Mouse (Mus musculus) hindbrain, postnatal 0 days (tissue): ENCODE data around the gene Npvf. TPM values are rescaled to one million over a fixed set of nuclear protein-coding genes. Genes with fewer than 3 reads are reported as not detected.

Source experiments
- ATAC-seq: fragments of 200-750 bp; cut with Nextera tagmentation; 2 replicates; pipeline ENCODE4 v1.8.0; 2017; ENCODE audit warnings: mild to moderate bottlenecking, moderate TSS enrichment, moderate library complexity
- DNase-seq: peaks from one replicate; pipeline ENCODE4 v3.0.0-alpha.2; 2015; ENCODE audit warnings: low spot score
- H3K27ac ChIP-seq: fragments of 300-500 bp; sonication (generic); 2 replicates; pipeline ENCODE4 v1.5.1; 2014; ENCODE audit warnings: mild to moderate bottlenecking
- H3K27me3 ChIP-seq: fragments of 300-500 bp; sonication (generic); 2 replicates; pipeline ENCODE4 v1.6.1; 2014; ENCODE audit warnings: low read length, mixed read lengths; ENCODE audit not compliant: insufficient read depth
- H3K36me3 ChIP-seq: fragments of 300-500 bp; sonication (generic); 2 replicates; pipeline ENCODE4 v1.6.1; 2014; ENCODE audit warnings: low read length, mixed read lengths; ENCODE audit not compliant: insufficient read depth
- H3K4me1 ChIP-seq: fragments of 300-500 bp; sonication (generic); 2 replicates; pipeline ENCODE4 v1.6.1; 2014; ENCODE audit warnings: antibody characterized with exemption, low read length, mixed read lengths; ENCODE audit not compliant: insufficient read depth
- H3K4me2 ChIP-seq: fragments of 300-500 bp; sonication (generic); 2 replicates; pipeline ENCODE4 v1.6.1; 2014; ENCODE audit warnings: low read depth, mild to moderate bottlenecking, low read length, moderate library complexity, mixed read lengths
- H3K4me3 ChIP-seq: fragments of 300-500 bp; sonication (generic); 2 replicates; pipeline ENCODE4 v1.5.1; 2014; ENCODE audit warnings: low read length
- H3K9ac ChIP-seq: fragments of 300-500 bp; sonication (generic); replicated peaks from 2 replicates; pipeline ENCODE4 v1.6.1; 2014; ENCODE audit warnings: mild to moderate bottlenecking, low read length, moderate library complexity, mixed read lengths
- H3K9me3 ChIP-seq: fragments of 300-500 bp; sonication (generic); 2 replicates; pipeline ENCODE4 v1.6.1; 2016; ENCODE audit warnings: low read length, mixed read lengths
- CTCF ChIP-seq: IDR thresholded peaks from 2 replicates; pipeline ENCODE4 v1.5.1; 2016; ENCODE audit warnings: antibody characterized with exemption, control low read depth, low read depth
- WGBS: fragments of 180-500 bp; shearing (Covaris S2); extraction: QIAGEN DNeasy Blood & Tissue Kit; methylation state at CpG from one replicate; pipeline ENCODE4 v1.1.7; 2014; 5-methylcytosine and 5-hydroxymethylcytosine counted together
- polyA plus RNA-seq: library from polyadenylated mRNA; unstranded; fragments of >200 nt; fragmentation: Nextera tagmentation; extraction: Ambion mirVana; gene quantifications from 2 replicates; pipeline ENCODE4 v1.2.1, GENCODE M21; 2015
- total RNA-seq: library from RNA; depleted of rRNA; stranded (reverse); fragments of >200 nt; gene quantifications from 2 replicates; pipeline ENCODE4 v1.2.3, GENCODE M21; 2014

The Npvf gene
- total and polyA plus RNA-seq, 2 experiments from 2014 or later: not detected

DNA sequence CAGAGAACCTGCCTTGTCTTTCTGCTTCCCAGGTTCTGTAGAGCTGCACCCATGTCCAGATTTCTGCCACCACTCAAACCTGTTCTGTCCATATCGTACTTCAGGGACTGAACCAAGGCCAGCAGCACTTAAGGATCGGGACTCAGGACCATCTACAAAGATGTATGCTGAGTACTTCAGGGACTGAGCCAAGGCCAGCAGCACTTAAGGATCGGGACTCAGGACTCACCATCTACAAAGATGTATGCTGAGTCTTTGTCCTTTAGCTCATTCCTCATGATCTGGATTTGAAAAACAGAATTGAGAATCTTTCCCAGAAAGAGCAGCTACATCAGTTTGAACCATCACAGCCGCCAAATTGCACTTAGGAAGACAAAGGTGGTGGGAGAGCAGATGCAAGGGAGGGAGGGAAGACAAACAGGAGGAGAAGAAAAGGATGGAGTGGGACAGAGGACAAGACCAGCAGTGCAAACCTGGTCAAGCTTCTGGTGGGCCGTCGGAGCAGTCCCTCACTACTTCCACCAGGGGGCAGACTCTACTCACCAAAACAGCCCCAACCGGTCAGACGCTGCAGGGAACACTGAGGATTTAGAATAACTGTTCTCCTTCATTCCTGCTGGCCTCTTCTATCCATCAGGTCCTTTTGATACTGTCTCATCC, 24.7 kb upstream of the Npvf start:
- no peak overlapping the region for H3K4me2 ChIP-seq
- 0 out of 2 replicates have a peak, but pooled peaks cover 11% of the 10 kb centered on the region for H3K4me1 ChIP-seq
- peak; percentile 88 for ATAC-seq
- H3K36me3 ChIP-seq: no peaks in the 10 kb centered on the region
- DNase-seq: peak; percentile 93
- H3K4me3 ChIP-seq: no peak overlapping the region
- H3K9ac ChIP-seq: no peak overlapping the region
- H3K9me3 ChIP-seq: no peaks in the 10 kb centered on the region
- no peaks in the 10 kb centered on the region for H3K27me3 ChIP-seq
- 30% methylated on average over 8 of the region's 8 CpGs for WGBS
- H3K27ac ChIP-seq: no peak overlapping the region
- TF ChIP-seq CTCF: peak; percentile 97

DNA sequence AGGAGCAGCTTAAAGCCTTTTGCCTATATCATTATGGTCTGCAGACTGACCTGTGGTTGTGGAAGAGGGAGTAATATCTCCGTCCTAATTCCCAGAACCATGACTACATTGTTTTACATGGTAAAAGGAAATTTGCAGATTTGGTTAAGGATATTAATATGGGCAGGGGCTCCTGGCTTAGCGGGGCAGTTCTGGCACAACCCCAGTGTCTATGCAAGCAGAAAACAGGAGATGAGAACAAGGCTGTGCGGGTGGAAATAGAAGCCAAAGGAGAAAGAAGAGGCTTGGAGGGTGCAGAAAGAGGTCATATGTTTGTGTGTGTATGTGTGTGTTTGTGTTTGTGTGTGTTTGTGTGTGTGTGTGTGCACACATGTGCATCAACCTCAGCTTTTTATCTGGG, 17.0 kb upstream of the Npvf start:
- Histone ChIP-seq H3K36me3 (no peaks in the 10 kb centered on the region), H3K9ac (no peak overlapping the region), H3K9me3 (no peaks in the 10 kb centered on the region), H3K4me2 (no peak overlapping the region), H3K4me1 (no peaks in the 10 kb centered on the region), H3K4me3 (no peak overlapping the region), H3K27me3 (no peaks in the 10 kb centered on the region), H3K27ac (no peak overlapping the region)
- 67% methylated on average over 3 of the region's 3 CpGs for WGBS
- DNase-seq: no peak
- ATAC-seq: no peak
- no peak for TF ChIP-seq CTCF

GRCm38 (mm10) chr6:50666937-50667336, 12.7 kb upstream of the Npvf start:
- Histone ChIP-seq H3K27ac (no peak overlapping the region), H3K9ac (no peak overlapping the region), H3K36me3 (no peaks in the 10 kb centered on the region), H3K9me3 (no peaks in the 10 kb centered on the region), H3K27me3 (no peaks in the 10 kb centered on the region), H3K4me2 (no peak overlapping the region), H3K4me3 (no peak overlapping the region), H3K4me1 (peaks cover 3% of the 10 kb centered on the region; the same call in 1 of the 2 replicates)
- 73% methylated on average over 5 of the region's 5 CpGs for WGBS
- TF ChIP-seq CTCF: no peak
- DNase-seq: no peak
- ATAC-seq: no peak

GRCm38 (mm10) chr6:50665020-50665419, 10.8 kb upstream of the Npvf start:
- Histone ChIP-seq H3K27ac (no peak overlapping the region), H3K4me1 (peaks cover 8% of the 10 kb centered on the region; the same call in 1 of the 2 replicates), H3K27me3 (no peaks in the 10 kb centered on the region), H3K9me3 (no peaks in the 10 kb centered on the region), H3K9ac (no peak overlapping the region), H3K36me3 (no peaks in the 10 kb centered on the region), H3K4me3 (no peak overlapping the region), H3K4me2 (no peak overlapping the region)
- ATAC-seq: no peak
- no peak for DNase-seq
- WGBS: 85% methylated on average over 3 of the region's 3 CpGs
- no peak for TF ChIP-seq CTCF

- Histone ChIP-seq H3K27ac (no peak overlapping the region), H3K27me3 (no peaks in the 10 kb centered on the region), H3K9me3 (no peaks in the 10 kb centered on the region), H3K36me3 (no peaks in the 10 kb centered on the region), H3K9ac (no peak overlapping the region), H3K4me2 (no peak overlapping the region), H3K4me3 (no peak overlapping the region), H3K4me1 (peaks cover 8% of the 10 kb centered on the region; the same call in 1 of the 2 replicates)
- ATAC-seq (no peak), DNase-seq (no peak)
- no peak for TF ChIP-seq CTCF
- WGBS: 89% methylated on average over 3 of the region's 3 CpGs
Observed at GRCm38 (mm10) chr6:50664193-50664592, 10.0 kb upstream of the Npvf start.

DNA sequence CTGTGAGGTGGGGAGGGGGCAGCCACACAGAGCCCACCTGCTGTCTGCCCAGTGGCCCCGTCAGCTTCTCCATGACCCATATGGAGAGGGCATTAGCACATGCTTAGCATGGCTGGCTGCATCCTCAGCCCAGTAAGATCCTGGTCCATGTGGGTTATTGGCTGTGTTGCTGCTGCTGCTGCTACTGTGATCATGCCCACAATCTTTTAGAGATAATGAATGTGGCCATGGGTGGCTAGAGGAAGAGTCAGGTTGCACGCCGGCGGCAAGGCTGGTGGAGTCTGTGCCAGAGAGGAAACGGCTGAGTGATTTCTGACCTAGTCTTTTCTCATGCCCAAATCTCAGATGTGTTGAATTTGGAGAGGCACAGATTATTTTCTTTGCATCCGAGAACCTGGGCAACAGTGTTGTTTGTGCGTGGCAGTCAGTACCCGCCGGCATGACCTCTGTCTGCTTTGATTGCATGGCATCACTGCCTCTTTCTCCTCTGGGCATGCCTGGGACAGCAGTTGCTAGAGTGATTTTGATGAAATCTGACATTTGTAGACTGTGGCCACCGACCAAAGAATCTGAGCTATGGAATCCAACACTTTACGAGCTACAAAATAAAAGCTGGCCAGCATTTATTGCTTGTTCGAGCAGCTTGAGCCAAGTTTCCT, 8.8 kb upstream of the Npvf start:
- WGBS: 47% methylated on average over 12 of the region's 12 CpGs
- no peaks in the 10 kb centered on the region for H3K9me3 ChIP-seq
- no peak for TF ChIP-seq CTCF
- H3K27ac ChIP-seq: peak overlapping the region; percentile 45; the same call in 1 of the 2 replicates
- H3K27me3 ChIP-seq: no peaks in the 10 kb centered on the region
- H3K4me2 ChIP-seq: no peak overlapping the region
- DNase-seq: peak; percentile 61
- peak; percentile 51; the same call in 1 of the 2 replicates for ATAC-seq
- peaks cover 8% of the 10 kb centered on the region; the same call in 1 of the 2 replicates for H3K4me1 ChIP-seq
- no peaks in the 10 kb centered on the region for H3K36me3 ChIP-seq
- H3K4me3 ChIP-seq: no peak overlapping the region
- H3K9ac ChIP-seq: no peak overlapping the region

DNA sequence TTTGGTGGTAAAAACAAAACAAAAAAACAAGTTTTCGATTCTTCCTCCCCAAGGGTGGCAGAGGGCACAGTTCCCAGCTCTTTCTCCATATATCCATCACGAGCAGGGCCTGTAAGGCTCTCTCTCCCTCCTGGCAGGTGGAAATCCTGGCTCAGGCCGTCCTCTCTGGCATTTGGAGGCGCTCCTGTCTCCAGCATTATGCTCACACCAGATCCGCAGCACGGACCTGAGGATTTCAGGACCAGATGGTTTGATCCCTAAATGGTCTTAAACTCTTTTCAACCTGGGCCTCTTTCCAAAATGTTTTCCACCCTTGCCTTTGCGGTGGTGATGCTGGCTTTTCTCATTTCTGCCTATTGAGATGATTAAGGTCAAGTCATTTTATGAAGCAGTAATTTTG, 7.5 kb upstream of the Npvf start:
- no peaks in the 10 kb centered on the region for H3K27me3 ChIP-seq
- peak; percentile 47 for DNase-seq
- TF ChIP-seq CTCF: no peak
- peak; percentile 45; the same call in 1 of the 2 replicates for ATAC-seq
- 50% methylated on average over 7 of the region's 7 CpGs for WGBS
- no peaks in the 10 kb centered on the region for H3K36me3 ChIP-seq
- no peaks in the 10 kb centered on the region for H3K9me3 ChIP-seq
- no peak overlapping the region for H3K9ac ChIP-seq
- peaks cover 8% of the 10 kb centered on the region; the same call in 1 of the 2 replicates for H3K4me1 ChIP-seq
- H3K4me3 ChIP-seq: no peak overlapping the region
- no peak overlapping the region for H3K4me2 ChIP-seq
- H3K27ac ChIP-seq: peak overlapping the region; percentile 48; the same call in 1 of the 2 replicates
